Mouse (Mus musculus) liver, embryonic 16.5 days (tissue): Measurements from ENCODE around the gene Slc25a29. TPM values are rescaled to one million over a fixed set of nuclear protein-coding genes. Genes with fewer than 3 reads are reported as not detected.
A peak's percentile ranks its signal among the peaks of the same experiment; 100 is the strongest.

Experiments
- ATAC-seq: fragments of 200-750 bp; cut with Nextera tagmentation; 2 replicates; pipeline ENCODE4 v1.8.0; 2017; ENCODE audit warnings: low read depth, mild to moderate bottlenecking, moderate number of reproducible peaks, moderate library complexity
- H3K27ac ChIP-seq: fragments of 300-500 bp; sonication (generic); 2 replicates; pipeline ENCODE4 v1.5.1; 2014; ENCODE audit warnings: mild to moderate bottlenecking, low read length
- H3K27me3 ChIP-seq: fragments of 300-500 bp; sonication (generic); 2 replicates; pipeline ENCODE4 v1.6.1; 2014; ENCODE audit warnings: low read depth, low read length, mixed read lengths; ENCODE audit not compliant: control insufficient read depth, insufficient read depth
- H3K36me3 ChIP-seq: fragments of 300-500 bp; sonication (generic); 2 replicates; pipeline ENCODE4 v1.6.1; 2014; ENCODE audit warnings: mild to moderate bottlenecking; ENCODE audit not compliant: control insufficient read depth, insufficient read depth
- H3K4me1 ChIP-seq: fragments of 300-500 bp; sonication (generic); 2 replicates; pipeline ENCODE4 v1.6.1; 2014; ENCODE audit warnings: low read depth, low read length, mixed read lengths; ENCODE audit not compliant: control insufficient read depth
- H3K4me2 ChIP-seq: fragments of 300-500 bp; sonication (generic); 2 replicates; pipeline ENCODE4 v1.6.1; 2014; ENCODE audit warnings: low read depth, low read length, mixed read lengths
- H3K4me3 ChIP-seq: fragments of 300-500 bp; sonication (generic); 2 replicates; pipeline ENCODE4 v1.5.1; 2014; ENCODE audit warnings: low read depth, mild to moderate bottlenecking, low read length
- H3K9ac ChIP-seq: fragments of 300-500 bp; sonication (generic); 2 replicates; pipeline ENCODE4 v1.6.1; 2014; ENCODE audit warnings: low read depth, low read length
- H3K9me3 ChIP-seq: fragments of 300-500 bp; sonication (generic); replicated peaks from 2 replicates; pipeline ENCODE4 v1.6.1; 2016; ENCODE audit warnings: low read length; ENCODE audit not compliant: control insufficient read depth
- WGBS: fragments of 180-500 bp; shearing (Covaris S2); extraction: QIAGEN DNeasy Blood & Tissue Kit; methylation state at CpG from one replicate; pipeline ENCODE4 v1.1.7; 2014; ENCODE audit not compliant: insufficient replicate concordance; 5-methylcytosine and 5-hydroxymethylcytosine counted together
- polyA plus RNA-seq: library from polyadenylated mRNA; unstranded; fragments of >200 nt; fragmentation: Nextera tagmentation; extraction: Ambion mirVana; gene quantifications from 2 replicates; pipeline ENCODE4 v1.2.1, GENCODE M21; 2015

The Slc25a29 gene
- polyA plus RNA-seq, 1 experiment from 2014 or later, result 1.7 TPM

DNA sequence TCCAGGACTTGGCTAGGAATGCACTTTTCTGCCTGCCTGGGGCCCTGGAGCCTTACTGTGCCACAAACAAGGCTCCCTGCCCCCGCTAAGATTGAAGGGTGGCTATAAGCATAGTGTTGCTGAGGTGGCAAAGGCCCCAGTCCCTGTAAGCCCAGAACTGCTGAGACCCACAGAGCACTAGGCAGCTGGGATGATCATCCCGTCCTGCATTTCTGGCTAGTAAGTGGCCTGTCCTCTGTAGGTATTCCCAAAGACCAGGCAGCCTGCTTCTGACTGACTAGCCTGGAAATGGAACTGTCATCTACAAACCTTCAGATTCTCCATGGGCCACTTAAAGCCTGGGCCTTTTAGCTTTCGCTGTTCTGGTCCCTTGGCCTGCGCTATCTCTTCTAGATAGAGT, 15.2 kb downstream of the Slc25a29 start:
- Histone ChIP-seq H3K9ac (no peak overlapping the region), H3K27me3 (no peaks in the 10 kb centered on the region), H3K4me3 (no peak overlapping the region), H3K9me3 (no peaks in the 10 kb centered on the region), H3K4me1 (no peaks in the 10 kb centered on the region), H3K27ac (no peak overlapping the region), H3K4me2 (no peak overlapping the region), H3K36me3 (peaks cover 7% of the 10 kb centered on the region)
- ATAC-seq, result no peak
- WGBS, result 78% methylated on average over 4 of the region's 4 CpGs

DNA sequence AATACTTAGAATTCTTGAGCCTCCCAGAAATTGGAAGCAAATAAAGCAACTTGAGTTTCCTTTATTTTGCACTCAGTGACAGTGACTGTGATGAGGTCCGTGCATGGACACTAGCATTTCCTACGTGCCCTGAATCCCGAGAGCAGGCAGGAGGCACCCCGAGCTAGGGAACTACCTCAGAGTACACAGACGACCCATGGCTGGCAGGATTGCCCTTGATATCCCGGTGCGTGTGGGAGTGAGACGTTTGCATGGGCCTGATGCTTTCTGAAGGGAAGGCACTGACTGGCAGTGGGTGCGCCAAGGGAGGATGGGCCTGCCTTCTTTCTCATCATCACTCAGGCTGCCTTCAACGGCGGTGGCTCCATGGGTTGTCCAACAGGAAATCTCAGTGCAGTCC, 19.1 kb downstream of the Slc25a29 start:
- H3K27ac ChIP-seq, result no peak overlapping the region
- WGBS, result 80% methylated on average over 11 of the region's 11 CpGs
- no peaks in the 10 kb centered on the region for H3K4me1 ChIP-seq
- H3K4me2 ChIP-seq, result no peak overlapping the region
- H3K9me3 ChIP-seq, result no peaks in the 10 kb centered on the region
- peaks cover 14% of the 10 kb centered on the region for H3K36me3 ChIP-seq
- H3K4me3 ChIP-seq, result no peak overlapping the region
- no peak for ATAC-seq
- H3K27me3 ChIP-seq, result no peaks in the 10 kb centered on the region
- no peak overlapping the region for H3K9ac ChIP-seq

DNA sequence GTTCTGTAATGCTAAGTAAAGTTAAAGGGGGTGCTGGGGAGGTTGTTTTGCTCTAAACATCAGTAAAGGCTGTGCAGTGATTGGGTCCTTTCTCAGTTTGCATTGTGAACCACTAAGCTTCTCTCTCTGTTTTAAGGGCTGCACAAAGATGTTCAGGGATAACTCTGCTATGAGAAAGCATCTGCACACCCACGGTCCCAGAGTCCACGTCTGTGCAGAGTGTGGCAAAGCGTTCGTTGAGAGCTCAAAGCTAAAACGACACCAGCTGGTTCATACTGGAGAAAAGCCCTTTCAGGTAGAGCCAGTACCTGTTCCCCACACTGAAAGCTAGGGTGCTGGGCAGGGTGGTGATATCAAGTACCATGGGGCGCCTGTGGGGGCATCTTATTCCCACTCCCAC, 21.2 kb downstream of the Slc25a29 start:
- peaks cover 11% of the 10 kb centered on the region for H3K4me1 ChIP-seq
- H3K27me3 ChIP-seq, result no peaks in the 10 kb centered on the region
- ATAC-seq, result no peak
- H3K9me3 ChIP-seq, result no peaks in the 10 kb centered on the region
- no peak overlapping the region for H3K4me3 ChIP-seq
- H3K36me3 ChIP-seq, result peaks cover 14% of the 10 kb centered on the region
- H3K27ac ChIP-seq, result no peak overlapping the region
- 87% methylated on average over 6 of the region's 6 CpGs for WGBS
- H3K4me2 ChIP-seq, result no peak overlapping the region
- H3K9ac ChIP-seq, result no peak overlapping the region

DNA sequence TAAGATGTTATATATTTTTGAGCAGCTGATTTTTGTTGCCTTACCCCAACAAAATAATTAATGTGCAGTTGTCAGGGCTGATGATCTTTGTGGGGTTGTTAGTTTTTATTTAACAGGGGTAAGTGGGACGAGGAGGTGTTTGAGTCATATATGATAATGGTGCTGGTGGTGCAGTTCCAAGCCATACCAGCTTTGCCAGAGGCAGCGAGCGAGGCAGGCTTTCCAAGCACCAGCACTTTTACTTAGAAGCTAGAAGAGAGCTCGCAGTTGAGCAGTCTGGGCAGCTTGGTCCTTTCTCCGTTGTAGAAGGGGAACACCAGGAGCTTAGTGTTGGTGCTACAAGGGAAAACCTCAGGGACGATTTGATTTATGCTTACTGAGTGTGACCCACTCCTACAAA, 23.2 kb downstream of the Slc25a29 start:
- Histone ChIP-seq H3K27ac (no peak overlapping the region), H3K4me2 (no peak overlapping the region), H3K27me3 (no peaks in the 10 kb centered on the region), H3K36me3 (peaks cover 12% of the 10 kb centered on the region), H3K9me3 (no peaks in the 10 kb centered on the region), H3K9ac (no peak overlapping the region), H3K4me3 (no peak overlapping the region), H3K4me1 (peaks cover 18% of the 10 kb centered on the region)
- 83% methylated on average over 6 of the region's 6 CpGs for WGBS
- ATAC-seq, result no peak

DNA sequence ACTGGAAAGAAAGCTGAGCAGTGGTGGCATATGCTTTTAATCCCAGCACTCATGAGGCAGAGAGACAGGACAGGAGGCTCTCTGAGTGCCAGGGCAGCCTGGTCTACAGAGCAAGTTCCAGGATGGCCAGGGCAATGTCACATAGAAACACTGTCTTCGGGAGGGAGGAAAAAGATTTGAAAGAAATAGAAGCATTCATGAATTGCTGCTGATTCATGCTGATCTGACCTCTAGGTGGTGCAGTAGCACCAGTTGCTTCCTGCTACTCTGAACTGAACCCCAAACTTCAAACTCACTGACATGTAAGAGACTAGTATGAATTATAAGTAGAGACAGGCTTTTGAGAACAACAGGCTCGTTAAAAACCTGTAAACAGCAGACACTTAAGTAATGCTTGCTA, 24.6 kb downstream of the Slc25a29 start:
- H3K9ac ChIP-seq, result no peak overlapping the region
- H3K27me3 ChIP-seq, result no peaks in the 10 kb centered on the region
- H3K4me1 ChIP-seq, result peaks cover 18% of the 10 kb centered on the region
- H3K4me3 ChIP-seq, result no peak overlapping the region
- ATAC-seq, result peak; percentile 41; the same call in 1 of the 2 replicates
- WGBS, result 26% methylated on average over 2 of the region's 2 CpGs
- no peak overlapping the region for H3K27ac ChIP-seq
- no peak overlapping the region for H3K4me2 ChIP-seq
- H3K9me3 ChIP-seq, result no peaks in the 10 kb centered on the region
- peaks cover 12% of the 10 kb centered on the region for H3K36me3 ChIP-seq

DNA sequence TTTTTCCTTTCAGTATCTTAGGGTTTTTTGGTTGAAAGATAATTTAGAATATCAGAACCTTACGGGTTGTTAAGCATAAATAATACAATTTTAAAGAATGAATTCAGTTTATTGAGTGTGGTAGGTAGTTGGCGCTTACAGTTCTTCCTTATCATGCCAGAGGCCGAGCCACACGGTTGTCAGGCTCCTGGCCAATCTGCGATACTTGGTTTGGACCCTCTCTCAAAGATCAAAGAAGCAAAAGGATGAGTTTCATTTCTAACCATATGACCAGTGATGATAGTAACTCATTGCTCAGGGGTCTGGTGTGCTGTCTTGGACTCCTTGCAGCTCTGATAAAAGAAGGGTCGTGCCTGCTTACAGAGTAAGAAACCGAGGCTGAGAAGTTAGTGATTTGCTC, 25.4 kb downstream of the Slc25a29 start:
- 49% methylated on average over 7 of the region's 7 CpGs for WGBS
- Histone ChIP-seq H3K27me3 (no peaks in the 10 kb centered on the region), H3K27ac (no peak overlapping the region), H3K4me3 (no peak overlapping the region), H3K9ac (no peak overlapping the region), H3K9me3 (no peaks in the 10 kb centered on the region), H3K36me3 (peaks cover 10% of the 10 kb centered on the region), H3K4me2 (no peak overlapping the region), H3K4me1 (peaks cover 20% of the 10 kb centered on the region)
- ATAC-seq, result no peak; the same call in 1 of the 2 replicates

DNA sequence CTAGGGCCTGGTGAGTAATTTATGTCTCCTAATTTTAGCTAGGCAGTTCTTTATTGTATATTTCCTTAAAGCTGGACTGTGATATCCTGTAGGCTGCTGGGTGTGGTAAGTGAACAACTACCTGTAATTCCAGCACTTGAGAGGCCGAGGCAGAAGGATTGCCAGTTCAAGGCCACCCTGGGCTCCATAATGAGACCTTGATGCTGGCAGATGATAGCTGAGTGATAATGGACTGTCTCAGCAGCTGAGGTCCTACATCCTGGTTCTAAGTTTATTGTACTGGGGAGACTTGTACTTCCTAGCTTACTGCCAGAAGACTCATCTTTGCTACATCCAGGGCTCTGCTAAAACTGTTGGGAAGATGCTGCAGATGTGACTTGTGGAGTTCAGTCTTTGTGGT, 25.9 kb downstream of the Slc25a29 start:
- WGBS, result 44% methylated on average over 1 of the region's 1 CpGs
- Histone ChIP-seq H3K4me2 (no peak overlapping the region), H3K4me3 (no peak overlapping the region), H3K27ac (no peak overlapping the region), H3K36me3 (peaks cover 8% of the 10 kb centered on the region), H3K4me1 (peaks cover 20% of the 10 kb centered on the region), H3K9ac (no peak overlapping the region), H3K9me3 (no peaks in the 10 kb centered on the region), H3K27me3 (no peaks in the 10 kb centered on the region)
- no peak for ATAC-seq

DNA sequence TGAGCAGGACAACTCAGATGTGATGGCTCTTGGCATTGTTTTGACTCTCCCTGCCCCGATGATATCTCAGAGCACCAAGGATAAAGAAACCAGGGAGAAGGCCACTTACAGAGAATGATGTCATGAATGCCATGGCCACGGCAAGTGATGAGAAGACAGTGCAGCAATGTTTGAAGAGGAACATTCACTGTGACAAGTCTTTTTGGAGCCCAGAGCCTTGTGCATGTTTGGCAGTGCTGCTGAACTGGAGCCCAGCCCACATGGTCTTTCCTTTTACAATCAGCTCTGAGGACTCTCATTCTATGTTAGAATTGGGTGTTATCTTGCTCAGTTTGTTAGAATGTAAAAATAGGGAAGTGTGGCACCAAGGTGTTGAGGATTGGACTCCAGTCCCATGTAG, 27.2 kb downstream of the Slc25a29 start:
- no peaks in the 10 kb centered on the region for H3K27me3 ChIP-seq
- no peaks in the 10 kb centered on the region for H3K9me3 ChIP-seq
- no peak for ATAC-seq
- 78% methylated on average over 2 of the region's 2 CpGs for WGBS
- H3K36me3 ChIP-seq, result peaks cover 4% of the 10 kb centered on the region
- H3K9ac ChIP-seq, result no peak overlapping the region
- H3K4me3 ChIP-seq, result no peak overlapping the region
- H3K4me1 ChIP-seq, result peaks cover 26% of the 10 kb centered on the region
- H3K27ac ChIP-seq, result no peak overlapping the region
- no peak overlapping the region for H3K4me2 ChIP-seq

DNA sequence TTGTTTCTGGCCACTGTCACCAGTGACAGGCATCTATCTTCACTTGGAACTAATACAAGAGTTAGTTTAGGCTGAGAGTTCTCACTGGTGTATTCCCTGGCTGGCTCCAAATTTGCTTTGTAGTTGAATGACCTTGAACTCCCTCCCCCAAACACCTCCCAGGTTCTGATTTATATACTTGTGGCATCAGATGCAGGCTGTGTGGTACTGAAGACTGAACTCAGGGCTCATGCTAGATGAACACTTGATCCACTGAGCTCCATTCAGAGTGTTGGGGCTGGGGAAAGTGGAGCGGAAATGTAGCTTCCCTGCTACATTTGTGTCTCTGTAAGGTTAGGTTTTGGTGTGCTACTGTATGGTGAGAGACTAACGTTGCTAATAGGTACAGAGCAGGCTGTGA, 31.3 kb downstream of the Slc25a29 start:
- no peak for ATAC-seq
- H3K4me1 ChIP-seq, result peaks cover 17% of the 10 kb centered on the region
- H3K27me3 ChIP-seq, result no peaks in the 10 kb centered on the region
- no peak overlapping the region for H3K4me2 ChIP-seq
- no peak overlapping the region for H3K4me3 ChIP-seq
- H3K27ac ChIP-seq, result no peak overlapping the region
- H3K9me3 ChIP-seq, result no peaks in the 10 kb centered on the region
- H3K36me3 ChIP-seq, result peaks cover 4% of the 10 kb centered on the region
- WGBS, result 78% methylated on average over 2 of the region's 2 CpGs
- no peak overlapping the region for H3K9ac ChIP-seq
